Mouse (Mus musculus): ENCODE results near the gene Slc47a2.

- TF ChIP-seq MAX (IDR thresholded peaks at IDR 0.05; ENCODE audit: low read depth) (no peak), POLR2A (IDR thresholded peaks at IDR 0.05; ENCODE audit: insufficient read length, low read depth) (no peak), POLR2AphosphoS2 (IDR thresholded peaks at IDR 0.05; ENCODE audit: insufficient read length, low read depth) (no peak), USF1 (IDR thresholded peaks at IDR 0.05; ENCODE audit: low read depth) (no peak), REST (IDR thresholded peaks at IDR 0.05; ENCODE audit: insufficient read depth, insufficient read length) (no peak), TCF12 (IDR thresholded peaks at IDR 0.05; ENCODE audit: insufficient read depth, poor library complexity, severe bottlenecking) (no peak)
Observed at GRCm38 (mm10) chr11:61273928-61274327, 68.7 kb downstream of the Slc47a2 start.

All from myocyte (in vitro differentiated cells).